Mouse (Mus musculus) lung, postnatal 0 days (tissue): ENCODE results near the gene Pdzrn4.

Source experiments
- CTCF ChIP-seq: IDR thresholded peaks from 2 replicates; pipeline ENCODE4 v1.5.1; 2016; ENCODE audit warnings: antibody characterized with exemption, mild to moderate bottlenecking
- EP300 ChIP-seq: IDR thresholded peaks from 2 replicates; pipeline ENCODE4 v1.6.1; 2016; ENCODE audit warnings: antibody characterized with exemption, mild to moderate bottlenecking, control low read depth

DNA sequence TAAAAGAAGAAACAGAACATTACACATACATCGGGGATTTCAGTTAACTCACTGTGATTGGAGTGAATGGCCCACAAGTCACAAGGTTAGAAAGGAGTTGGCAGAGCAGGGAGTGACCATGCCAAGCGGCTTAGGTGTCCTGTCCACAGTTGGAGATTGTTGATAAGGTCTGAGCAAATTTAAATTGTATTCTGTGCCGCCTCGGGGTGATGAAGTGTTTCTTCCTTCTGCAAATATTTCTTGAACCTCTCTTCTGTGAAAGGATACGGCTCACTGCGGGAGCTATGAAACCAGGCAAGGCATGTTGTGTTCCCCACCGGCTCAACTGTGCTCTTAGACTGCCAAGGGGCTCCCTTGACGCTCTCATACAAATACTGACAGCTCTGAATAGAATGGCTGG is 112.7 kb downstream of the Pdzrn4 start:
- no peak for TF ChIP-seq CTCF
- no peak for TF ChIP-seq EP300
